Mouse (Mus musculus) layer of hippocampus, adult 18-20 months (tissue): ENCODE results near the gene Pde4c. TPM values are rescaled to one million over a fixed set of nuclear protein-coding genes. Genes with fewer than 3 reads are reported as not detected.

Experiments used
- DNase-seq, 2 experiments: peaks; one replicate each; pipeline ENCODE4 v3.0.0; 2022; ENCODE audit warnings: low spot score in 2 of 2
- long read RNA-seq: library from polyadenylated mRNA; stranded (forward); transcript quantifications from one replicate; pipeline ENCODE4 v2.0.0, GENCODE M21; 2021
- total RNA-seq, 2 experiments: library from RNA; stranded (reverse); gene quantifications; 2 replicates each; pipeline ENCODE4 v1.2.3; 2021

Pde4c gene
- total RNA-seq = 1 to 10 TPM; 1.0 to 1.3 TPM
- long read RNA-seq, partial matches to known transcripts = 0 of 1 reads
- long read RNA-seq, other reads (novel, unspliced or antisense) = 1 of 1 reads

- DNase-seq = no peak
These were observed at the start of gene Pde4c for GRCm38 (mm10) chr8:70723486-70724210. TSS of gene Pde4c (plus strand) at chr8:70723720.

- DNase-seq = no peak
These were observed 49.4 kb upstream of the Pde4c start for GRCm38 (mm10) chr8:70674109-70674508.

- DNase-seq = no peak
These were observed 48.8 kb upstream of the Pde4c start for GRCm38 (mm10) chr8:70674716-70675115.

GRCm38 (mm10) chr8:70675336-70675735 lies 48.2 kb upstream of the Pde4c start:
- DNase-seq = no peak

- no peak for DNase-seq
These were observed 46.0 kb upstream of the Pde4c start for GRCm38 (mm10) chr8:70677451-70678080.

GRCm38 (mm10) chr8:70678679-70679078 lies 44.8 kb upstream of the Pde4c start:
- DNase-seq = no peak

- DNase-seq = no peak
These were observed 44.1 kb upstream of the Pde4c start for GRCm38 (mm10) chr8:70679404-70679803.

- DNase-seq = no peak
These were observed 43.5 kb upstream of the Pde4c start for GRCm38 (mm10) chr8:70680039-70680438.

- DNase-seq = no peak
These were observed 42.1 kb upstream of the Pde4c start for GRCm38 (mm10) chr8:70681410-70681809.

- no peak for DNase-seq
These were observed 41.3 kb upstream of the Pde4c start for GRCm38 (mm10) chr8:70682193-70682592.

GRCm38 (mm10) chr8:70682692-70683091 lies 40.8 kb upstream of the Pde4c start:
- DNase-seq = no peak

GRCm38 (mm10) chr8:70684291-70684690 lies 39.2 kb upstream of the Pde4c start:
- peak; percentile 78 to 87 for DNase-seq

- no peak for DNase-seq
These were observed 35.9 kb upstream of the Pde4c start for GRCm38 (mm10) chr8:70687576-70687975.

- no peak for DNase-seq
These were observed 35.4 kb upstream of the Pde4c start for GRCm38 (mm10) chr8:70688136-70688535.

- no peak for DNase-seq
These were observed 33.6 kb upstream of the Pde4c start for GRCm38 (mm10) chr8:70689892-70690390.

GRCm38 (mm10) chr8:70691230-70691629 lies 32.3 kb upstream of the Pde4c start:
- no peak for DNase-seq

GRCm38 (mm10) chr8:70691727-70692231 lies 31.7 kb upstream of the Pde4c start:
- DNase-seq = no peak

GRCm38 (mm10) chr8:70693636-70694035 lies 29.9 kb upstream of the Pde4c start:
- DNase-seq = no peak

- DNase-seq = no peak
These were observed 28.1 kb upstream of the Pde4c start for GRCm38 (mm10) chr8:70695318-70696018.

GRCm38 (mm10) chr8:70696019-70696885 lies 27.3 kb upstream of the Pde4c start:
- DNase-seq = no peak

- no peak for DNase-seq
These were observed 26.6 kb upstream of the Pde4c start for GRCm38 (mm10) chr8:70696946-70697345.
